Mouse (Mus musculus) telencephalon, adult 2 months (tissue): ENCODE measurements at regions not wholly inside any gene's neighbourhood (a gene's known extent, or its start where the extent isn't known, plus 50 kb on each side); places are given as distances from the start of the nearest gene placed in this dataset.
"Not testable (repeated sequence)": the region's sequence is repeated elsewhere in the genome, so short reads cannot be mapped to it uniquely, and the experiment has no call there.

Experiments
- DNase-seq: peaks from one replicate; pipeline ENCODE4 v3.0.0-alpha.2; 2011; ENCODE audit warnings: low read depth, low spot score

- DNase-seq, result no peak
Measured at GRCm38 (mm10) chr2:51682177-51682576, 54.9 kb downstream of the Tas2r134 start.

GRCm38 (mm10) chr2:51682745-51683144 lies 55.4 kb downstream of the Tas2r134 start:
- DNase-seq, result no peak

- no peak for DNase-seq
Measured at GRCm38 (mm10) chr2:51705110-51705509, 77.8 kb downstream of the Tas2r134 start.

GRCm38 (mm10) chr2:51708701-51709100 lies 81.4 kb downstream of the Tas2r134 start:
- DNase-seq, result no peak

- peak; percentile 57 for DNase-seq
Measured at GRCm38 (mm10) chr2:51712611-51713010, 85.3 kb downstream of the Tas2r134 start.

GRCm38 (mm10) chr2:51730805-51731204 lies 103.5 kb downstream of the Tas2r134 start:
- DNase-seq, result no peak

GRCm38 (mm10) chr2:51731703-51732102 lies 104.4 kb downstream of the Tas2r134 start:
- DNase-seq, result no peak

- no peak for DNase-seq
Measured at GRCm38 (mm10) chr2:51732355-51732754, 105.0 kb downstream of the Tas2r134 start.

- no peak for DNase-seq
Measured at GRCm38 (mm10) chr2:51733218-51733617, 105.9 kb downstream of the Tas2r134 start.

- DNase-seq, result no peak
Measured at GRCm38 (mm10) chr2:51736452-51736851, 109.1 kb downstream of the Tas2r134 start.

- DNase-seq, result no peak
Measured at GRCm38 (mm10) chr2:51747675-51748319, 120.5 kb downstream of the Tas2r134 start.

- no peak for DNase-seq
Measured at GRCm38 (mm10) chr2:51749247-51749646, 121.9 kb downstream of the Tas2r134 start.

- DNase-seq, result no peak
Measured at GRCm38 (mm10) chr2:51752941-51753564, 125.7 kb downstream of the Tas2r134 start.

- no peak for DNase-seq
Measured at GRCm38 (mm10) chr2:51753565-51754031, 126.3 kb downstream of the Tas2r134 start.

- no peak for DNase-seq
Measured at GRCm38 (mm10) chr2:51757361-51757760, 130.1 kb downstream of the Tas2r134 start.

- DNase-seq, result no peak
Measured at GRCm38 (mm10) chr2:51758093-51758492, 130.8 kb downstream of the Tas2r134 start.

GRCm38 (mm10) chr2:51762866-51763265 lies 135.6 kb downstream of the Tas2r134 start:
- DNase-seq, result no peak

- no peak for DNase-seq
Measured at GRCm38 (mm10) chr2:51767507-51768135, 140.3 kb downstream of the Tas2r134 start.

GRCm38 (mm10) chr2:51768298-51769271 lies 141.3 kb downstream of the Tas2r134 start:
- peak; percentile 63 for DNase-seq

- no peak for DNase-seq
Measured at GRCm38 (mm10) chr2:51785169-51785568, 149.8 kb downstream of the Rbm43 start.

GRCm38 (mm10) chr2:51788896-51789295 lies 146.1 kb downstream of the Rbm43 start:
- DNase-seq, result no peak

- not testable (repeated sequence) for DNase-seq
Measured at GRCm38 (mm10) chr2:51793291-51793690, 141.7 kb downstream of the Rbm43 start.
